Mouse (Mus musculus): Measurements from ENCODE around the gene Dock11.

Dock11 gene

GRCm38 (mm10) chrX:35888087-35888895 lies at the start of gene Dock11:
Dock11 (plus strand) TSS chrX:35888832.
- in situ Hi-C loops (cut with MboI, MseI), result loop anchor here (5.0 kb wide), 1 partner anchor 39 kb away; no protein-coding TSS in a partner anchor

- in situ Hi-C loops (cut with MboI, MseI), result no loop called here
Measured at GRCm38 (mm10) chrX:35879703-35880102, 8.9 kb upstream of the Dock11 start.

- in situ Hi-C loops (cut with MboI, MseI), result loop anchor here (5.0 kb wide), 1 partner anchor 38 kb away; no protein-coding TSS in a partner anchor
Measured at GRCm38 (mm10) chrX:35888945-35889799, 540 bp downstream of the Dock11 start.

- in situ Hi-C loops (cut with MboI, MseI), result loop anchor here (5.0 kb wide), 1 partner anchor 38 kb away; no protein-coding TSS in a partner anchor
Measured at GRCm38 (mm10) chrX:35889800-35890106, 1.1 kb downstream of the Dock11 start.

- in situ Hi-C loops (cut with MboI, MseI), result no loop called here
Measured at GRCm38 (mm10) chrX:35891534-35892125, 3.0 kb downstream of the Dock11 start.

- in situ Hi-C loops (cut with MboI, MseI), result no loop called here
Measured at GRCm38 (mm10) chrX:35892377-35892776, 3.7 kb downstream of the Dock11 start.

GRCm38 (mm10) chrX:35897648-35898500 lies 9.2 kb downstream of the Dock11 start:
- in situ Hi-C loops (cut with MboI, MseI), result no loop called here

- in situ Hi-C loops (cut with MboI, MseI), result no loop called here
Measured at GRCm38 (mm10) chrX:35898501-35898766, 9.8 kb downstream of the Dock11 start.

GRCm38 (mm10) chrX:35904352-35904751 lies 15.7 kb downstream of the Dock11 start:
- in situ Hi-C loops (cut with MboI, MseI), result no loop called here

- in situ Hi-C loops (cut with MboI, MseI), result no loop called here
Measured at GRCm38 (mm10) chrX:35906696-35907330, 18.2 kb downstream of the Dock11 start.

- in situ Hi-C loops (cut with MboI, MseI), result no loop called here
Measured at GRCm38 (mm10) chrX:35919558-35919957, 30.9 kb downstream of the Dock11 start.

- in situ Hi-C loops (cut with MboI, MseI), result no loop called here
Measured at GRCm38 (mm10) chrX:35920096-35920607, 31.5 kb downstream of the Dock11 start.

- in situ Hi-C loops (cut with MboI, MseI), result no loop called here
Measured at GRCm38 (mm10) chrX:35921922-35922321, 33.3 kb downstream of the Dock11 start.

- in situ Hi-C loops (cut with MboI, MseI), result loop anchor here (5.0 kb wide), 1 partner anchor 37 kb away; the partner anchor contains the start of gene Dock11
Measured at GRCm38 (mm10) chrX:35924705-35925264, 36.2 kb downstream of the Dock11 start.

- in situ Hi-C loops (cut with MboI, MseI), result no loop called here
Measured at GRCm38 (mm10) chrX:35930094-35930933, 41.7 kb downstream of the Dock11 start.

- in situ Hi-C loops (cut with MboI, MseI), result no loop called here
Measured at GRCm38 (mm10) chrX:35930934-35931406, 42.3 kb downstream of the Dock11 start.

GRCm38 (mm10) chrX:35931945-35932344 lies 43.3 kb downstream of the Dock11 start:
- in situ Hi-C loops (cut with MboI, MseI), result no loop called here

GRCm38 (mm10) chrX:35932952-35933351 lies 44.3 kb downstream of the Dock11 start:
- in situ Hi-C loops (cut with MboI, MseI), result no loop called here

- in situ Hi-C loops (cut with MboI, MseI), result no loop called here
Measured at GRCm38 (mm10) chrX:35938112-35938511, 49.5 kb downstream of the Dock11 start.

All from T-helper 2 cell (primary cell).